9 mouse cellular contexts compared by ENCODE assay signal in the genomic region with DNA sequence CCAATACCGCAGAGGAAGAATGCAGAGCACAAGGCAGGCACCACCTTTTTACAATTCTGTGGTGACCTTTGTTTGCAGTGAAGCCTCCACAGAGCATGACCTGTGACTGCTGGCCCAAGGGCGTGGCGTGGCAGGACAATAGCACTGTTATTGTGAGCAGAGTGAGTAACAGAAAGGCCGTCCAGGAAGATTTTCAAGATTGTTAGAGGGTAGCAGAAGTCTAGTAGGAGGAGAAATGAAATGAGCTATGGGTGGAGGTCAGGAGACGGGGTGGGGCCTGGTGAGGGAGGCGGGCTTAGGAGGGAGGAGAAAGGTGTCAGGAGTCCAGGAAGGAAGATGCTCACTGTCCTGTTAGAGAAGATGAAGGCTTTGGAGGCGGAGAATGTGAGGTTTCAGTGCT. TPM values are rescaled to one million over a fixed set of nuclear protein-coding genes. Genes with fewer than 3 reads are reported as not detected.
DNase-seq lines count a peak whose midpoint lies in the region; ATAC-seq lines count a peak whose summit lies in the region.
"Had no signal": no experiment of that assay in that cellular context is flagged by ENCODE, and none has a peak within 500 bp of the region (broad histone marks: within the 10 kb centered on the region; RNA-seq: fewer than 3 reads in every experiment).

No protein-coding gene starts in this region.

- WGBS in heart, embryonic 15.5 days: 76% methylated on average over 7 of the region's 7 CpGs

- H3K4me1 ChIP-seq in heart, embryonic 15.5 days (replicated peaks): peaks cover 17% of the 10 kb centered on the region

- peak; percentile 10 for DNase-seq in retina, embryonic 14.5 days (ENCODE audit: low spot score)
- DNase-seq in retina, postnatal 1 day: no peak
- peak; percentile 32 to 62 for DNase-seq in lung, adult 18-20 months
- no peak for DNase-seq in left cerebral cortex, adult 8-10 months (ENCODE audit: low spot score in 2 of 2)
- no peak for DNase-seq in spleen, adult 12 weeks (ENCODE audit: low spot score)

- no peak overlapping the region for H3K9ac ChIP-seq in heart, embryonic 15.5 days
- H3K9ac ChIP-seq: forebrain, embryonic 13.5 days had no signal

- H3K9me3 ChIP-seq in heart, embryonic 15.5 days (replicated peaks): no peaks in the 10 kb centered on the region
- H3K9me3 ChIP-seq: forebrain, embryonic 13.5 days had no signal

- ATAC-seq in heart, embryonic 15.5 days (replicated peaks; ENCODE audit: insufficient number of reproducible peaks, insufficient read depth, low FRiP score, low read depth): no peak
- ATAC-seq in erythroblast, adult 5-6 weeks (replicated peaks; ENCODE audit: low FRiP score, poor library complexity, severe bottlenecking): no peak

- H3K4me3 ChIP-seq in heart, embryonic 15.5 days: no peak overlapping the region
- H3K4me3 ChIP-seq: forebrain, embryonic 13.5 days had no signal

- peak overlapping the region; percentile 26; the same call in 1 of the 2 replicates for H3K4me2 ChIP-seq in heart, embryonic 15.5 days
- H3K4me2 ChIP-seq: forebrain, embryonic 13.5 days had no signal

- H3K27me3 ChIP-seq in heart, embryonic 15.5 days: no peaks in the 10 kb centered on the region
- H3K27me3 ChIP-seq: forebrain, embryonic 13.5 days had no signal

- peak overlapping the region; percentile 32 for H3K27ac ChIP-seq in heart, embryonic 15.5 days
- H3K27ac ChIP-seq: forebrain, embryonic 13.5 days had no signal

- no peaks in the 10 kb centered on the region for H3K36me3 ChIP-seq in heart, embryonic 15.5 days

RNA-seq across cellular contexts. Expression of gene Pbp2, which starts 12.5 kb away (rescaled TPM):
- 0.10 TPM in 1 of 2 replicates, not detected in the other for polyA plus RNA-seq in heart, embryonic 15.5 days (2015; fragmentation: Nextera tagmentation; extraction: Ambion mirVana)
- total RNA-seq in left cerebral cortex, adult 8-10 months (2022): under 1 TPM in 1 of 4 experiments, not detected in 3; 0.48 TPM
- total RNA-seq in erythroblast, adult 5-6 weeks (2015; ENCODE audit: low replicate concordance): not detected in 2 replicates
- not detected in 2 replicates for total RNA-seq in erythroblast, adult 5-6 weeks (2017; ENCODE audit: low replicate concordance)
- total RNA-seq: adrenal gland, postnatal 36 days had no signal
- polyA plus RNA-seq: forebrain, embryonic 13.5 days had no signal

RNA-seq across cellular contexts. Expression of gene Emp1, which starts 39.6 kb away (rescaled TPM):
- polyA plus RNA-seq in heart, embryonic 15.5 days (2015; fragmentation: Nextera tagmentation; extraction: Ambion mirVana): 45.5 and 49.7 TPM in 2 replicates
- total RNA-seq in left cerebral cortex, adult 8-10 months (2022): 1 to 10 TPM; 1.6 to 1.9 (median 1.7) TPM
- total RNA-seq in erythroblast, adult 5-6 weeks (2015; ENCODE audit: low replicate concordance): 0.42 and 2.3 TPM in 2 replicates
- total RNA-seq in erythroblast, adult 5-6 weeks (2017; ENCODE audit: low replicate concordance): 2.1 TPM in 1 of 2 replicates, not detected in the other

Comparison
In these comparisons a context has a peak if more than half of its experiments do, and no peak if none do; other contexts are left out.
1. DNase-seq: peak in retina, embryonic 14.5 days (single experiment) and lung, adult 18-20 months (2 of 2); none in retina, postnatal 1 day (single experiment), left cerebral cortex, adult 8-10 months (0 of 2) and spleen, adult 12 weeks (single experiment).